Comparison of ENCODE assay signal across 8 mouse cellular contexts in the genomic region with DNA sequence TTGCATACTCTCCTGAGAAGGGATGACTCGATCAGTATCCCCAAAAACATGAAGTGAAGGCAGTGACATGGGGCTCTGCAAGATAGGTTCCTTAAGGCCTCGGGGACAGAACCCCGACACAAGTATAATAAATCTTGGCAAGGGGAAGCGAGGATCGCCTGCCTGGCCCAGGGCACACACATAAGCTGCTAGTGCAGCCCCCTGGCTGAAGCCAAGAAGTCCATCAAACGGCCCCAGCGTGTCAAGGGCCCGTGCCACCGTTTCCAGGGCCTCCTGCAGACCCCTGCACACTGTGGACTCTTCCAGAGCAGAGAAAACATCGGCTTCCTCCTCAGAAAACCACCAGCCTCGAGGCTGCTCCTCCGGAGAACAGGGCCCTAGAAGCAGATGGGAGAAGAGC. TPM values are rescaled to one million over a fixed set of nuclear protein-coding genes. Genes with fewer than 3 reads are reported as not detected.
DNase-seq lines count a peak whose midpoint lies in the region; ATAC-seq and TF ChIP-seq lines count a peak whose summit lies in the region.

No protein-coding gene starts in this region.

- peak overlapping the region; percentile 87 for H3K4me3 ChIP-seq in gastrocnemius, adult 2 months
- peak overlapping the region; percentile 68 to 92 (median 74) for H3K4me3 ChIP-seq in CH12.LX (replicated peaks in 1 of 3; ENCODE audit: low read depth in 2 of 3, low read length in 2 of 3, poor library complexity in 1 of 3)
- H3K4me3 ChIP-seq in forebrain, embryonic 15.5 days = peak overlapping the region; percentile 77
- peak overlapping the region; percentile 86 to 90 for H3K4me3 ChIP-seq in liver, embryonic 14.5 days (ENCODE audit: insufficient read depth in 1 of 2, low read depth in 2 of 2, low read length in 2 of 2)

- in situ Hi-C loops in CH12.LX (cut with MboI; ENCODE audit: low pct_ligation_motif_present, low pct_unique_long_range_greater_than_20kb, low sequenced_read_pairs) = no loop called here

- ATAC-seq in forebrain, embryonic 15.5 days (replicated peaks) = no peak
- no peak for ATAC-seq in liver, embryonic 14.5 days (ENCODE audit: insufficient read depth)
- no peak for ATAC-seq in inflammation-experienced regulatory T-cells, adult 6 months

- H3K79me2 ChIP-seq in CH12.LX (replicated peaks; ENCODE audit: control insufficient read depth, extremely low read depth, insufficient read depth, poor library complexity, severe bottlenecking) = peaks cover 9% of the 10 kb centered on the region

- dilution Hi-C loops in CH12.LX (cut with MboI; ENCODE audit: extremely low pct_ligation_motif_present, extremely low pct_unique_long_range_greater_than_20kb, low sequenced_read_pairs) = no loop called here

- H3K4me2 ChIP-seq in CH12.LX (ENCODE audit: insufficient read depth, low read depth, poor library complexity, severe bottlenecking) = peak overlapping the region; percentile 89
- H3K4me2 ChIP-seq in forebrain, embryonic 15.5 days (replicated peaks) = peak overlapping the region; percentile 88
- H3K4me2 ChIP-seq in liver, embryonic 14.5 days (ENCODE audit: low read depth) = peak overlapping the region; percentile 87

- WGBS in forebrain, embryonic 15.5 days = 58% methylated on average over 12 of the region's 12 CpGs
- WGBS in liver, embryonic 14.5 days (ENCODE audit: insufficient replicate concordance) = 36% methylated on average over 12 of the region's 12 CpGs

- no peak for TF ChIP-seq CTCF in gastrocnemius, adult 2 months (IDR thresholded peaks at IDR 0.05)
- no peak for TF ChIP-seq CTCF in CH12.LX (conservative IDR thresholded peaks at IDR 0.05 in 1 of 2, IDR thresholded peaks at IDR 0.05 in 1 of 2; ENCODE audit: low read depth in 2 of 2, low read length in 2 of 2)
- TF ChIP-seq CTCF in liver, embryonic 14.5 days (IDR thresholded peaks at IDR 0.05; ENCODE audit: low read depth) = no peak

- TF ChIP-seq RAD21 in CH12.LX (IDR thresholded peaks at IDR 0.05; ENCODE audit: low read depth, low read length) = no peak

- H3K4me1 ChIP-seq in CH12.LX (ENCODE audit: control insufficient read depth in 1 of 2, insufficient read depth in 2 of 2) = peaks cover 9 to 25% of the 10 kb centered on the region in 2 experiments; a peak in 3 of 4 replicates
- H3K4me1 ChIP-seq in forebrain, embryonic 15.5 days = peaks cover 26% of the 10 kb centered on the region
- H3K4me1 ChIP-seq in liver, embryonic 14.5 days (replicated peaks; ENCODE audit: control insufficient read depth in 2 of 2, insufficient read depth in 2 of 2, low read length in 1 of 2) = peaks cover 6 to 10% of the 10 kb centered on the region in 2 experiments

- H3K27me3 ChIP-seq in CH12.LX (replicated peaks) = peaks cover 10% of the 10 kb centered on the region
- no peaks in the 10 kb centered on the region for H3K27me3 ChIP-seq in forebrain, embryonic 15.5 days
- H3K27me3 ChIP-seq in liver, embryonic 14.5 days (ENCODE audit: control insufficient read depth, insufficient read depth, low read length) = peaks cover 13% of the 10 kb centered on the region

- H3K9ac ChIP-seq in CH12.LX (ENCODE audit: insufficient read depth, low read depth) = peak overlapping the region; percentile 86
- peak overlapping the region; percentile 81 for H3K9ac ChIP-seq in forebrain, embryonic 15.5 days (replicated peaks)
- peak overlapping the region; percentile 82 for H3K9ac ChIP-seq in liver, embryonic 14.5 days (replicated peaks)

- DNase-seq in gastrocnemius, adult 2 months = no peak
- no peak for DNase-seq in gastrocnemius, adult 18-20 months (ENCODE audit: low spot score)
- DNase-seq in CH12.LX (ENCODE audit: extremely low read depth) = no peak
- no peak for DNase-seq in liver, embryonic 14.5 days (ENCODE audit: low read depth in 3 of 3, low spot score in 3 of 3)
- no peak for DNase-seq in cerebellum, postnatal 14 days
- DNase-seq in cerebellum, adult 9-10 months = no peak

- H3K27ac ChIP-seq in gastrocnemius, adult 2 months = peak overlapping the region; percentile 87
- H3K27ac ChIP-seq in CH12.LX (ENCODE audit: insufficient read depth, low read depth) = no peak overlapping the region
- H3K27ac ChIP-seq in forebrain, embryonic 15.5 days (replicated peaks) = peak overlapping the region; percentile 97
- H3K27ac ChIP-seq in liver, embryonic 14.5 days = 0 out of 2 replicates have a peak overlapping the region, but pooled peaks have one; percentile 24

- H3K36me3 ChIP-seq in CH12.LX (replicated peaks in 1 of 2; ENCODE audit: control insufficient read depth in 1 of 2, insufficient read depth in 1 of 2, low read length in 1 of 2) = peaks cover 48 to 69% of the 10 kb centered on the region in 2 experiments
- peaks cover 5% of the 10 kb centered on the region; the same call in 1 of the 2 replicates for H3K36me3 ChIP-seq in forebrain, embryonic 15.5 days
- peaks cover 3% of the 10 kb centered on the region; the same call in 1 of the 2 replicates for H3K36me3 ChIP-seq in liver, embryonic 14.5 days (replicated peaks; ENCODE audit: control insufficient read depth, insufficient read depth, low read depth)

- H3K9me3 ChIP-seq in CH12.LX (replicated peaks; ENCODE audit: low read length) = no peaks in the 10 kb centered on the region
- no peaks in the 10 kb centered on the region for H3K9me3 ChIP-seq in forebrain, embryonic 15.5 days
- H3K9me3 ChIP-seq in liver, embryonic 14.5 days (ENCODE audit: control insufficient read depth, low read length) = no peaks in the 10 kb centered on the region

- no peak for TF ChIP-seq POLR2A in CH12.LX (IDR thresholded peaks at IDR 0.05; ENCODE audit: low read depth, low read length)

- intact Hi-C loops in gastrocnemius, adult 2 months (cut with DNase I) = loop anchor here (2.0 kb wide), 1 partner anchor 113 kb away; no protein-coding TSS in a partner anchor

- no peak for TF ChIP-seq EP300 in CH12.LX (IDR thresholded peaks at IDR 0.05; ENCODE audit: low read length)
- no peak for TF ChIP-seq EP300 in liver, embryonic 14.5 days (IDR thresholded peaks at IDR 0.05; ENCODE audit: low read depth)

TF ChIP-seq in CH12.LX, 34 proteins besides CTCF, POLR2A, EP300 and RAD21:
- no peak for TF ChIP-seq SMC3 (IDR thresholded peaks at IDR 0.05; ENCODE audit: low read depth, low read length)
- no peak for TF ChIP-seq ETS1 (conservative IDR thresholded peaks at IDR 0.05; ENCODE audit: low read depth, low read length)

RNA-seq across cellular contexts. Expression of a gene that starts 0.6 kb away (rescaled TPM):
- 1 to 10 TPM; 2.5 to 3.6 TPM for total RNA-seq in gastrocnemius, adult 2 months (2021)
- total RNA-seq in gastrocnemius, adult 18-20 months (2021) = 1 to 10 TPM; 2.5 to 2.8 TPM
- total RNA-seq in CH12.LX (2012; rRNA removed) = 20.7 and 28.4 TPM in 2 replicates
- total RNA-seq in CH12.LX (2014; rRNA removed) = 68.4 and 86.9 TPM in 2 replicates
- polyA plus RNA-seq in CH12.LX (2012; ENCODE audit: insufficient read length, low read depth) = 28.6 and 32.1 TPM in 2 replicates
- 15.4 and 21.6 TPM in 2 replicates for polyA plus RNA-seq in forebrain, embryonic 15.5 days (2015; fragmentation: Nextera tagmentation; extraction: Ambion mirVana)
- 7.4 and 10.5 TPM in 2 replicates for polyA plus RNA-seq in liver, embryonic 14.5 days (2012; rRNA removed)
- polyA plus RNA-seq in liver, embryonic 14.5 days (2014; fragmentation: Nextera tagmentation; extraction: Ambion mirVana) = 14.3 and 15.3 TPM in 2 replicates
- 10 to 100 TPM; 27.9 to 36.4 (median 32.7) TPM for polyA plus RNA-seq in inflammation-experienced regulatory T-cells, adult 6 months (2017; shearing (Covaris generic))

RNA-seq across cellular contexts. Expression of a gene that starts 8.7 kb away (rescaled TPM):
- total RNA-seq in gastrocnemius, adult 2 months (2021) = 1 to 10 TPM; 4.6 to 6.6 TPM
- 1 to 10 TPM; 1.8 to 6.6 TPM for total RNA-seq in gastrocnemius, adult 18-20 months (2021)
- total RNA-seq in CH12.LX (2012; rRNA removed) (6.4 and 9.6 TPM in 2 replicates), CH12.LX (2014; rRNA removed) (2.8 and 2.9 TPM in 2 replicates)
- 4.3 and 5.7 TPM in 2 replicates for polyA plus RNA-seq in CH12.LX (2012; ENCODE audit: insufficient read length, low read depth)
- polyA plus RNA-seq in forebrain, embryonic 15.5 days (2015; fragmentation: Nextera tagmentation; extraction: Ambion mirVana) = 2.1 and 2.2 TPM in 2 replicates
- 0.97 and 1.4 TPM in 2 replicates for polyA plus RNA-seq in liver, embryonic 14.5 days (2012; rRNA removed)
- 0.28 and 0.48 TPM in 2 replicates for polyA plus RNA-seq in liver, embryonic 14.5 days (2014; fragmentation: Nextera tagmentation; extraction: Ambion mirVana)
- polyA plus RNA-seq in inflammation-experienced regulatory T-cells, adult 6 months (2017; shearing (Covaris generic)) = under 1 TPM; 0.21 to 0.50 (median 0.38) TPM

RNA-seq across cellular contexts. Expression of a gene that starts 13.0 kb away (rescaled TPM):
- total RNA-seq in gastrocnemius, adult 2 months (2021) = 1 to 10 TPM; 5.5 to 6.2 TPM
- total RNA-seq in gastrocnemius, adult 18-20 months (2021) = 1 to 10 TPM; 4.6 to 5.6 TPM
- total RNA-seq in CH12.LX (2012; rRNA removed) (47.7 and 50.6 TPM in 2 replicates), CH12.LX (2014; rRNA removed) (56.4 and 57.0 TPM in 2 replicates)
- 50.9 and 54.7 TPM in 2 replicates for polyA plus RNA-seq in CH12.LX (2012; ENCODE audit: insufficient read length, low read depth)
- 14.8 and 16.2 TPM in 2 replicates for polyA plus RNA-seq in forebrain, embryonic 15.5 days (2015; fragmentation: Nextera tagmentation; extraction: Ambion mirVana)
- polyA plus RNA-seq in liver, embryonic 14.5 days (2012; rRNA removed) = 9.8 and 11.6 TPM in 2 replicates
- polyA plus RNA-seq in liver, embryonic 14.5 days (2014; fragmentation: Nextera tagmentation; extraction: Ambion mirVana) = 9.8 and 12.1 TPM in 2 replicates
- 10 to 100 TPM in 2 of 3 experiments, 1 to 10 TPM in 1; 4.0 to 15.3 (median 11.7) TPM for polyA plus RNA-seq in inflammation-experienced regulatory T-cells, adult 6 months (2017; shearing (Covaris generic))

RNA-seq across cellular contexts. Expression of a gene that starts 15.6 kb away (rescaled TPM):
- total RNA-seq in gastrocnemius, adult 2 months (2021) = 1 to 10 TPM in 1 of 2 experiments, under 1 TPM in 1; 0.54 to 1.1 TPM
- 1 to 10 TPM in 1 of 2 experiments, under 1 TPM in 1; 0.96 to 1.1 TPM for total RNA-seq in gastrocnemius, adult 18-20 months (2021)
- 0.04 TPM in 2 replicates for total RNA-seq in CH12.LX (2012; rRNA removed)
- total RNA-seq in CH12.LX (2014; rRNA removed) = 0.08 TPM in 1 of 2 replicates, not detected in the other
- 0.09 and 0.11 TPM in 2 replicates for polyA plus RNA-seq in CH12.LX (2012; ENCODE audit: insufficient read length, low read depth)
- 5.6 and 6.9 TPM in 2 replicates for polyA plus RNA-seq in forebrain, embryonic 15.5 days (2015; fragmentation: Nextera tagmentation; extraction: Ambion mirVana)
- polyA plus RNA-seq in liver, embryonic 14.5 days (2012; rRNA removed) = 0.56 and 0.61 TPM in 2 replicates
- polyA plus RNA-seq in liver, embryonic 14.5 days (2014; fragmentation: Nextera tagmentation; extraction: Ambion mirVana) = 0.68 and 0.98 TPM in 2 replicates
- 1 to 10 TPM; 1.3 to 2.5 (median 2.2) TPM for polyA plus RNA-seq in inflammation-experienced regulatory T-cells, adult 6 months (2017; shearing (Covaris generic))
